Mouse (Mus musculus) kidney, adult 11 months (tissue): ENCODE measurements around the gene Avp.
"Not testable (repeated sequence)": the region's sequence is repeated elsewhere in the genome, so short reads cannot be mapped to it uniquely, and the experiment has no call there.

Experiments
- DNase-seq: peaks from one replicate; pipeline ENCODE4 v3.0.0; 2022

The Avp gene

DNA sequence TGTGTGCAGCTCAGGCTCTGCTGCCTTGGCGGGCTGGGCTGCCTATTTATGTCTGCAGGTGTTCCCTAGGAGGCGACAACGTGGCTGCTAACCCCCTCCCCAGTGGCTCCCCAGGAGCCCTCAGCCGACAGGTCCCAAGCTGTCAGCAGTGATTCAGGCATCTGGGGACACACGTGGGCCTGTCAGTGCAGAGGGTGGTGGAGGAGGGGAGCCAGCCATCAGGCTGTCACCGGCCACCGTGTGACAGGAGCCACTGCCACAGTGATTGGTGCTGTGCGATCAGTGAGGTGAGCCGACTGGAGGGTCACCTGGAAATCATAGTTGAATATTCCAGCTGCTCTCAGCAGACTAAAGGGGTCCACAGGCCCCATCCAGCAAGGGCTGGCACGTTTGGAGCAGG is at the start of gene Avp:
TSS of gene Avp (minus strand) at position 3 of the 400 bp plus-strand sequence.
- DNase-seq = no peak

DNA sequence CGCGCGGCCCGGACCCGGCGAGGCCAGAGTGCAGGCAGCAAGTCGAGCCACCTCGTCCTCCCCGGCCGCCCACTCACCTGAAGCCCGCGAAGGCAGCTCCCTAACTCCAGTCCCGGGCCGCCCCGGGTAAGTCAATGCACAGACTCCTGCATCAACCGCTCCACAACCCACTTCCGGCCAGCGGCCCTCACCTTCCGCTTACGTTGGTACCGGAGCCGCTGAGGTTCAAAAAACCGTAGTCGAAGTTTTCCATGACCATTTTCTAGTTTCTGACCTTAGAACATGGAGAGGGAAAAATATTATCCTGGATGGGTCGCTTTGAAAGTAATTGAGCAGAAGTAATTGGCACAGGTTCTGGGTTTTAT is 47.5 kb upstream of the Avp start, which contains the start of the genes Fastkd5 and Ubox5:
TSS of gene Fastkd5 (minus strand) at position 189 of the 365 bp plus-strand sequence.
TSS of gene Ubox5 (minus strand) at position 200 of the 365 bp plus-strand sequence.
- peak; percentile 85 for DNase-seq

DNA sequence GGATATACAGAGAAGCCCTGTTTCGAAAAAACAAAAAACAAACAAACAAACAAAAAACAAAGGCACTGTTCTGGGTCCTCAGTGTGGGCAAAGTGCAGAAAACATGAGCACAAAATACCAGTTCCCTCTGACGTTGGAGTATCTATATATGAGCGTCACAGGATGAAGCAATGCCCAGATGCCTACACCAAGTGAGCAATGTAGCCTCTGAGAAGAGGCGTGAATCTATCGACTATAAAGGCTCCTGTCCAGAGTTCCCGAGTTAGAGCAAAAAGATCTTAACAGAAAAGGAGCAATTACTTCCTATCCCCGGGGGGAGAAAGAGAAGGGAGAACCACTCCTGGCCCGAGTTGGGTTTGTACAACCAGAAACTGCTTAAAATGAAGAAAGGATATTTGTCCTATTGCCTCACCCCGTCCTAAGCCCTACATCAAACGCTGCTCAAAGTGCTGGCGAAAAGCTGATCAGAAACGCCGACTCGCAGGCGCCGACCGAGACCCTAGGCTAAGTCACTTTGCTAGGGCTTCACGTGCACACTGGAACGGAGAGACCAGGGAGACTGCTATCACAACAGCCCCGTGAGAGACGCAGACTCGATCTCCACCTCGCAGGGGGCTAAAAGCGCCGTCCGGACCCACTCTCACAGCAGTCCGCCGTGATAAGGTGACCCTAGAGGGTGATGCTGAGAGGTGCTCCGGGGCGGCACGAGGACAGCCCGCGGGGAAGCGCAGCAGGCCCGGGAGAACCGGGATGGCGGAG is 46.9 kb upstream of the Avp start:
- DNase-seq = no peak

DNA sequence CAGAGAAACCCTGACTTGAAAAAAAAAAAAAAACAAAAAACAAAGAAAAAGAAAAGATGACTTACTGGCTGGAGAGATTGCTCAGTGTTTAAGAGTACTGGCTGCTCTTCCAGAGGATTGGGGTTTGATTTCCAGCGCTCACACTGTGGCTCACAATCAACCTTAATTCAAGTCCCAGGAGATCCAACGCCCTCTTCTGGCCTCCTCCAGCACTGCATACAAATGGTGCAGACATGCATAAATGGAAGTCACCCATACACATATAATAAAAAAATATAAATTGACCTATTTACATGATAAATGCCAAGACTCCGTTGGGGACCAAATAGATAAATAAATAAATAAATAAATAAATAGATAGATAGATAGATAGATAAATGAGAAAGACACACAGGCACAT is 46.1 kb upstream of the Avp start:
- no peak for DNase-seq

DNA sequence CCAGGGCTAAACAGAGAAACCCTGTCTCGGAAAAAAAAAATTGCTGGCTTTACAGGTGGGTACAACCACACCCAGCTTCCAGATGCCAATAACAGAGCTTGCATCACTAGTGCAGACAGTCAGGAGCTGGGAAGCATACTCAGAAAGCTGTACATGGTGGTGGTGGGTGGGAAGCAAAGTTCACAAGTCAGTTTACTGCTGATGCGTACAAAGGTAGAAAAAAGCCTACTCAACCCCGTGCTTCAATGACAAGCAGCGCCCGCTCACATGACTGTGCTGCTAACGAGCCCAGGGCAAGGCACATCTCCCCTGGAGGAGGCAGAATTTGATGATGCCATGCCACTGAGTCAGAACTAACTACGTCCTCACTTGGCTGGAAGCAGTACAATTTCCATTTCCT is 36.6 kb upstream of the Avp start:
- DNase-seq = peak; percentile 67

GRCm38 (mm10) chr2:130613091-130613490 is 30.7 kb upstream of the Avp start:
- no peak for DNase-seq

GRCm38 (mm10) chr2:130602195-130602594 is 19.8 kb upstream of the Avp start:
- no peak for DNase-seq

- DNase-seq = no peak
Measured at GRCm38 (mm10) chr2:130598399-130598798, 16.0 kb upstream of the Avp start.

GRCm38 (mm10) chr2:130597601-130598010 is 15.3 kb upstream of the Avp start:
- DNase-seq = no peak

DNA sequence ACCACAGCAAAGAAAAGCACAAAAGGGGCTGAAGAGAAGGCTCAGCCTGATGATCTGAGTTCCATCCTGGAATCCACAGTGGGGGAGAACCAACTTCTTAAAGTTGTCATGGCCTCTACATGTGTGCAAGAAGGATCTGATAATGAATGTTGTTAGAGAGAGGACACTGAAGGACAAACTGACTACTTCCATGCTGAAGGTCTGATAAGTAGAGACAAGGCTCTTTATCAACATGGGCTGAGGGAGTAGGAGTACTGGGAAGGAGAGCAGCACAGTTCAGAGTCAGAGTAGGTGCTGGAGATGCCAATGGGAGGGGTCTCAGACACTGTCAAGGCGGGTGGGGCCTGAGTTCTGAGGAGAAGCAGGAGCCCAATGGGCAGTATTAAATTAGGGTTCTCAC is 13.2 kb upstream of the Avp start:
- DNase-seq = no peak

DNA sequence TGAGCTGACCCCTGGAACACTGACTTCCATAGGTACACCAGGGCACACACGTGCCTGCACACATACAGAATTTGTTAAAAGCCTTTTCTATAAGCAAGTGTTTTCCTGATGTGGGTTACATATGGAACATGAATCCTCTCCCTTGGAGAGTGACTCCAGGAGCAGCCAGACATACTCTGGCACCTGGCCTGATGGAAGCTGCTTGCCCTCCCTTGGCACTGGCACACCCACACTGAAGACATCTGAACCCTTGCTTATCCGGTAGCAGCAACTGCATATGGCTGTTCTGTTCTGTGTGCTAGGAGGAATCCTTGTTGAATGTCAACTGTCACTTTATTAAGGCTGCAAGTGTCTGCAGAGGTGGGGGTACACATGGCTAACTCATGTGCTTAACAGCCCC is 8.7 kb upstream of the Avp start:
- DNase-seq = no peak

DNA sequence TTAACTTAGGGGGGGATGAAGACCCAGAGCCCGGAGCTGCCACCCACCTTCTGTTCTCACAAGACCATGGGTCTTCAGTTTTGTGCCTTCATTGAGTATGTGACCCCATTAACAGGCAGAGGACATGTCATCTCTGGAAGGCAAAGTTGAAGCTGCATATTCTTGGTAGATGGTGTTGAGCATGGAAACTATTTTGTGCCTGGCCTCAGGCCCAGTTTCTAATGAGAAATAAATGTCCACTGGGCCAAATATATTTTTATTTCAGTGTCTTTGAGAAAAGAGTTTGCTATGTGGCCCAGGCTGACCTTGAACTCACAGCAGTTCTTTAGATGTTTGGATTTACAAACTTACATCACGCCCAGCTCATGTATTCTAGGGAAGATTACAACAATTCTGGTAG is 7.4 kb upstream of the Avp start:
- no peak for DNase-seq

- DNase-seq = no peak
Measured at GRCm38 (mm10) chr2:130589157-130589556, 6.8 kb upstream of the Avp start.

DNA sequence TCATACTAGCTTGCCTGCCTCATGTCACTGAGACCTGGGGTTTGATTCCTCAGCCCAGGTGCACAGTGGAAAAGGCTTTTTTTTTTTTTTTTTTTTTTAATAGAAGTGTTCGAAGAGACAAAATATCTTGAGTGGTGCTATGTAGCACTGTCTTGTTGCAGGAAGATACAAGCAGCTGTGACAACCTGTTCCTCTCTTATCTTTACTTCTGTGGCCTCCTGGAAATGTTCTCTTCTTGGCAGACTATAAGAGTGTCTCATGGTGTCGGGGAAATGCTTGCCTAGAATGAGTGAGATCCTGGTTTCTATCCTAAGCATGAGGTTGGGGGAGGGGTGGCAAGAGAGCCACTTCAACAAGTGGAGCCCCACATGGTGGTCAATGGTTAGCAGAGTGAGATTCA is 6.0 kb upstream of the Avp start:
- no peak for DNase-seq

- DNase-seq = no peak
Measured at GRCm38 (mm10) chr2:130586016-130586415, 3.7 kb upstream of the Avp start.

- DNase-seq = no peak
Measured at GRCm38 (mm10) chr2:130583902-130584560, 1.7 kb upstream of the Avp start.

GRCm38 (mm10) chr2:130581201-130581600 is 1.2 kb downstream of the Avp start:
- no peak for DNase-seq

GRCm38 (mm10) chr2:130579791-130580190 is 2.6 kb downstream of the Avp start:
- DNase-seq = no peak

GRCm38 (mm10) chr2:130578148-130578547 is 4.2 kb downstream of the Avp start:
- DNase-seq = peak; percentile 44

DNA sequence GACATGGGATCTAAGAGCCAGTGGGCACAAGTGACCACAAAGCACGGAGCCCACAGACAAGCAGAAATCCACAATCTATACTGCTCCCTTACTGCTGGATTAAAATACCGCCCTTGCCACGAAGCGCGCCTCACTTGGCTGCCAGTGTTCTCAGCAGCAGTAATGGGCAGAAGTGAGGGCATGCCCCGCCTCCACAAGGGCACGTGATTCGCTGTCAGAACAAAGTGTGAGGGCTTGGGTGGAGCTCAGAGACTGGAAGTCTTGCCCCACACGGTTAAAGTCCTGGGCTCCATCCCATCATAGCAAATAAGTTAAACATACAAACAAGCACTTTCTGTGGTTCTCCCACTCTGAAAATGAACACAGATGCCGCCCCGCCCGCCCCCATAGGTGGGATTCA is 4.7 kb downstream of the Avp start:
- peak; percentile 82 for DNase-seq

GRCm38 (mm10) chr2:130577021-130577420 is 5.3 kb downstream of the Avp start:
- DNase-seq = no peak

DNA sequence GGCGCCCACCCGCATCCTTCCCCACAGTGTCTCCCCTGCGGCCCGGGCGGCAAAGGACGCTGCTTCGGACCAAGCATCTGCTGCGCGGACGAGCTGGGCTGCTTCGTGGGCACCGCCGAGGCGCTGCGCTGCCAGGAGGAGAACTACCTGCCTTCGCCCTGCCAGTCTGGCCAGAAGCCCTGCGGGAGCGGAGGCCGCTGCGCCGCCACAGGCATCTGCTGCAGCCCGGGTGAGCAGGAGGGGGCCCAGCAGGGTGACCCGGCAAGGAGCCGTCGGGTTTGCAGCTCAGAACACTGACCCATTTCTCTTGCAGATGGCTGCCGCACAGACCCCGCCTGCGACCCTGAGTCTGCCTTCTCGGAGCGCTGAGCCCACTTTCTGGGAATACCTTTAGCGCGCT is 5.8 kb downstream of the Avp start:
- not testable (repeated sequence) for DNase-seq

GRCm38 (mm10) chr2:130575873-130576272 is 6.5 kb downstream of the Avp start, which contains the start of gene Oxt:
Gene Oxt (plus strand): TSS chr2:130576173.
- no peak for DNase-seq

GRCm38 (mm10) chr2:130574960-130575359 is 7.4 kb downstream of the Avp start:
- no peak for DNase-seq
